Mouse (Mus musculus): Measurements from ENCODE around the gene Spef1.

- TF ChIP-seq POLR2A (IDR thresholded peaks at IDR 0.05; ENCODE audit: low read depth, low read length) (no peak), BHLHE40 (IDR thresholded peaks at IDR 0.05; ENCODE audit: low read depth, low read length) (no peak), MAFK (IDR thresholded peaks at IDR 0.05; ENCODE audit: insufficient replicate concordance, low read length) (no peak), ZMIZ1 (IDR thresholded peaks at IDR 0.05; ENCODE audit: low read depth, low read length) (no peak), KAT2A (IDR thresholded peaks at IDR 0.05; ENCODE audit: insufficient replicate concordance, low read length) (no peak), RAD21 (IDR thresholded peaks at IDR 0.05; ENCODE audit: low read depth, low read length) (no peak), CTCF (conservative IDR thresholded peaks at IDR 0.05 in 1 of 2, IDR thresholded peaks at IDR 0.05 in 1 of 2; ENCODE audit: low read depth in 2 of 2, low read length in 2 of 2) (no peak), JUND (conservative IDR thresholded peaks at IDR 0.05; ENCODE audit: low read depth, low read length) (no peak), ETS1 (conservative IDR thresholded peaks at IDR 0.05; ENCODE audit: low read depth, low read length) (no peak), E2F4 (IDR thresholded peaks at IDR 0.05; ENCODE audit: insufficient replicate concordance, low read depth, low read length) (no peak), POLR2AphosphoS2 (IDR thresholded peaks at IDR 0.05; ENCODE audit: low read depth, low read length) (no peak), MAX (IDR thresholded peaks at IDR 0.05; ENCODE audit: low read length) (no peak), HCFC1 (IDR thresholded peaks at IDR 0.05; ENCODE audit: low read depth, low read length) (no peak), TCF12 (IDR thresholded peaks at IDR 0.05; ENCODE audit: low read depth, low read length) (no peak)
Observed at GRCm38 (mm10) chr2:131129836-131130235, 57.2 kb downstream of the Spef1 start.
